Mouse (Mus musculus) activated CD4-positive, CD25-positive, alpha-beta regulatory T cell, adult 4 months (primary cell): ENCODE data around the gene Mill1. TPM values are rescaled to one million over a fixed set of nuclear protein-coding genes. Genes with fewer than 3 reads are reported as not detected.
"Not testable (repeated sequence)": the region's sequence is repeated elsewhere in the genome, so short reads cannot be mapped to it uniquely, and the experiment has no call there.

Source experiments
- ATAC-seq: one replicate; pipeline ENCODE4 v1.8.0; 2017
- polyA plus RNA-seq, 2 experiments: library from polyadenylated mRNA; unstranded; fragments of 100-300 nt; shearing (Covaris generic); gene quantifications; one replicate each; pipeline ENCODE4 v1.2.1; 2017

Mill1 gene
- polyA plus RNA-seq: not detected

DNA sequence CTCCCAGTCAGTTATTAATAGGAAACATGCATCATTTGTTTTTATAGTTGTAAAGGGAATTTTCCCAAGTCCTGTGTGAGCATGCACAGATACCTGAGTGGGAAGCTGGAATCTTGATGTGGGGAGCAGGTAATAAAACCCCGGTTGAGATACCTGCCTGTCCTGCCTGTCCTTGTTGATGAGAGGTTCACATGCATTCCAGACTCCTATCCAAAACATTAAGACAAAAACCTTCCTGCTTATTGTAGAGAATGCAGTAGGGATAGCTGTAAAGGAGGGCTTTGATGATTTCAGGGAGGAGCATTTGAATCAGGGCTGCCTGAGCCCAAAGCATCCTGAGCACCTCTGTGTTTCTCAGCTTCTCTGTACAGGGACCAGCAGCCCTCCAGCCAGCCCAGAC, at the start of gene Mill1:
Gene Mill1, plus strand, starts transcription at position 301 of the 400 bp plus-strand sequence.
- ATAC-seq: no peak

DNA sequence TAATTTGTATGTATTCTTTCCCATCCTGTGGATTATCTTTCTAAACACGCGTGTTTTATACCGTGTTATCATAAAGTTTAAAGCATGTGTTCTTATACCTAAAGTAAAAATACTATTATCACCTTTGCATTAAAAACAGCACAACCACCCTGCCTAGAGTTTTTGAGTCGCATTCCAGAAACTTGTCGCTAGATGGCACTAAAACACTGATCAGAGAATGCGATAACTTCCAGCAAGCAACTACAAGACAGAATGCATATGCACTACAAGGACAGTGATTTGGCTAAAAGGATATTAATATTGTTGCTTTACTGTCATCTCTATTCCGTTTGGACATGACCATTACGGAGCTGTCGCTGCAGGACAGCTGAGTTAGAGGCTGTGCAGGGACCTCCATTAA, 34.2 kb upstream of the Mill1 start:
- no peak for ATAC-seq

DNA sequence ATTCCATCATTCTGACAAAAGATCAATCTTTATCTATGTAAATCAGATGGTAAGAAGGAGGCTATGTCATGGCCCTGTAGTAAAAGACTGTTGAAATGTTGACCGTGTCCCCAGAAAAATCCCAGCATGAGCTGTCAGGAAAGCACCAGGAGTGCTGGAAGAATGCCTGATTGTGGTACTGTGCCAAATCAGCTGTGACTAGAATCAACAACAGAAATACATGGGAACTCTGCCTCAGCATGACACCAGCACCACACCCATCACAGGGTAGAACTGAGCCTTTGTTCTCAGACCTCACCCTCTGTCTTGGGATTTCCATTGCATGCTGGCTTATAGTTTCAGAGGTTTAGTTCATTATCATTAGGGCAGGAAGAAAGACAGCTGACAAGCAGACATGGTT, 30.4 kb upstream of the Mill1 start:
- no peak for ATAC-seq

DNA sequence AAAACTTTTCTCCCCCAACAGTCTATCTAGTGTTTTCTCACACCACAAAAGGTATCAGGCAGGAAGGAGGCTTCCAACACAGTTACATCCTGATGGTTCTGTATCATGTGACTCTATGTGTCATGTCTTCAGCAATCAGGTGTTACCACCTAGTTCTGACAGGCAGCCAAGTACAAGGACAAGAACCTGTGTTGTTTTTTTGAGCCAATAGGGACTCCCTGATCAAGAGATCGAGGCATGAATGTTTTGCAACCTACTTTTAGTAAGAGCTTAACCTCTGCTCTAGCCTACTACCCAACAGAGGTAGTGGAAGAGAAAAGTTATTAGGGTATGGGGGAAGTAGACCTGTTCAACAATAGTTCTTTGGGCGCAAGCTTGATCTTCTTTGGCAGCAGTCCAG, 6.6 kb upstream of the Mill1 start:
- no peak for ATAC-seq

DNA sequence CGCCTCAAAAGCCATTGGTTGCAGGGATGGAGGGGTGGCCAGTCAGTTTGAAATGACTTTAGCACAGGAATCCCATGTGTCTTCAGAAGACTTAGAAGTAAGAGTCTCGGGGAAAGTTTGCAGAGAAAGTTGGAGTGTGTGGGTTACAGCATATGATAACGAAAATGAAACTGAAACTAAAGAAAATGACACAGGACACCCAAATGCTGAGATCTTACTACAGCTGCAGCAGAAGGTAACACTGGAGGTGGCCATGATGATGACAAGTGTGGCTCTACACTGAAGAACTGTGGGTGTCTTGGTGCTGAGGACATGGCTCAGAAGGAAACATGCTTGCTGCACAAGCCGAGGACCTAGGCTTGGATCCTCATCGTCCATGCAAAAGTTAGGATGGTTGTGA, 3.9 kb upstream of the Mill1 start:
- ATAC-seq: peak; percentile 23

DNA sequence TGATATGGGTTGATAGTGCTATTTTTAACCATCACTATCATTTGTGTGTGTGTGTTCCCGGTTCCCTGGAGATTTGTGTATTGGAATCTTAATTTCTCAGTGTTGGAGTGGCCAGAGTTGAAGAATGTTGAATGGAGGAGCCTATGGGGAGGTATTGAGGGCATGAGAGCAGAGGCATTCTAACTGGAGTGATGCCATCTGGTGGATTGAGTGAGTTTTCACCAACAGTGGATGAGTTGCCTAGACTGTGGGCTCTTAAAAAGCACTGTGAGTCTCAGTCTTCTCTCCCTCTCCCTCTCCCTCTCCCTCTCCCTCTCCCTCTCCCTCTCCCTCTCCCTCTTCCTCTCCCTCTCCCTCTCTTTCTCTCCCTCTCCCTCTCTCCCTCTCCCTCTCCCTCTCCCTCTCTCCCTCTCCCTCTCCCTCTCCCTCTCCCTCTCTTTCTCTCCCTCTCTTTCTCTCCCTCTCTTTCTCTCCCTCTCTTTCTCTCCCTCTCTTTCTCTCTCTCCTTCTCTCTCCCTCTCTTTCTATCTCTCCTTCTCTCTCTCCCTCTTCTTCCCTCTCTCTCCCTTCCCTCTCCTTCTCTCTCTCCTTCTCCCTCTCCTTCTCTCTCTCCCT, 1.1 kb upstream of the Mill1 start:
- not testable (repeated sequence) for ATAC-seq

DNA sequence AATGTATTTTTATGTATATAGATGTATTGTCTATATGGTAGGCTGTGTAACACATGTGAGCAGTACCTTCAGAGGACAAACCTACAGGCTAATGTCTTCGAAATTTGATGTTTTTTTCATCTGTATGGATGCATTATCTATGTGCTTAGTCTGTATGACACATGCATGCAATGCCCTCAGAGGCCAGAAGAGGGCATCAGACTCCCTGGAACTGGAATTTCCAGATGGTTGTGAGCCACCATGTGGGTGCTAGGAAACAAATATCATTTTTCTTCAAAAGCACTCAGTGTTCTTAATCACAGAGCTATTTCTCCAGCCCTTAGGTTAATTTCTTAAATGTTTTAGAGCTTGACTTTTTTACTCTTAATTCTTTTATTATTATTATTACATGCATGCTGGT, 15.1 kb downstream of the Mill1 start:
- ATAC-seq: no peak

DNA sequence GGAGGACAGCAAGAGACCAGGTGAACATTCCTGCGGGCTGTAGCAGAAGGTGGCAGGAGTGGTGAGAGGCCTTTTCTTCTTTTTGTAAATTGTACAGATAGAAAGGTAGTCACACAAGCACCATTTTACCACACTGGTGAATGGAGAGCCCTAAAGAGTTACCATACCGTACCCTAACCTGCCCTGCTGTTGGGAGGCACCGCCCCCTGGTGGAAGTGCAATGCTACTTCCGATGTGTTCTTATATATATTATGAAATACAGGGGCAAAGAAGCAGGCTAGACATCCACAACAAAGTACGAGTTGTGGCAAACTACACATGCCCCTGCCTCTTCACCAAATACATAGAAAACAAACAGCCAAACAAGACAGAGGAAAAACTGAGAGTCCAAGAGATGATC, 19.9 kb downstream of the Mill1 start:
- ATAC-seq: no peak

Other genes starting within 250 kb of the Mill1 start
- not detected for gene Ceacam13, start 235.5 kb upstream of the Mill1 start, polyA plus RNA-seq
- gene Ceacam12, start 179.4 kb upstream of the Mill1 start, polyA plus RNA-seq: under 1 TPM in 1 of 2 experiments, not detected in 1; 0.32 TPM
- not detected for gene Igfl3, start 68.9 kb upstream of the Mill1 start, polyA plus RNA-seq
- gene Psg18, start 109.7 kb downstream of the Mill1 start, polyA plus RNA-seq: not detected
- not detected for gene Psg28, start 186.7 kb downstream of the Mill1 start, polyA plus RNA-seq
- gene Psg26, start 238.8 kb downstream of the Mill1 start, polyA plus RNA-seq: not detected